Mouse (Mus musculus): ENCODE measurements at regions not wholly inside any gene's neighbourhood (a gene's known extent, or its start where the extent isn't known, plus 50 kb on each side); places are given as distances from the start of the nearest gene placed in this dataset.
"Not testable (repeated sequence)": the region's sequence is repeated elsewhere in the genome, so short reads cannot be mapped to it uniquely, and the experiment has no call there.

GRCm38 (mm10) chr6:123930951-123931350 is 77.7 kb upstream of the Vmn2r25 start:
- H3K4me3 ChIP-seq (ENCODE audit: low read depth, low read length); ATAC-seq (replicated peaks; ENCODE audit: insufficient number of reproducible peaks, low FRiP score, low TSS enrichment); H3K4me1 ChIP-seq (ENCODE audit: control insufficient read depth, insufficient read depth, low read length); H3K9ac ChIP-seq (ENCODE audit: low read depth, low read length); H3K36me3 ChIP-seq (ENCODE audit: control insufficient read depth, insufficient read depth, low read length); H3K9me3 ChIP-seq (replicated peaks; ENCODE audit: control insufficient read depth, low read length); H3K27me3 ChIP-seq (ENCODE audit: control insufficient read depth, insufficient read depth, low read length); H3K27ac ChIP-seq (ENCODE audit: low read depth, low read length); H3K4me2 ChIP-seq: not testable (repeated sequence)
- WGBS (ENCODE audit: insufficient replicate concordance) = 0% methylated on average over 3 of the region's 6 CpGs

DNA sequence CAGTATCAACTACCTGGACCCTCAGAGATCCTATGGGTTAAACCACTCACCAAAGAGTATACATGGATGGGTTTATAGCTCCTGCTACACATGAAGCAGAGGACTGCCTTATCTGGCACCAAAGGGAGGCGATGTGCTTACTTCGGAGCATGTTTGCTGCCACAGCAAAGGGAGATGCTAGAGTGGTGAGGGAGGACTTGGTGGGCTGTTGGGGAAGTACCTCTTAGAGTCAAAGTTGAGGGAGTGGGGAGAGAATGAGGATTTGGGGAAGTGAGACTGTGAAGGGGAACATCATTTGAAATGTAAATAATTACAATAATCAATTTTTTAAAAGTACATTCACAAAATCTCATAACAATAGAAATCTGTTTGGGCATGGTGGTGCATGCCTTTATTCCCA is 84.7 kb upstream of the Vmn2r25 start:
- ATAC-seq (replicated peaks; ENCODE audit: insufficient number of reproducible peaks, low FRiP score, low TSS enrichment) = no peak
- WGBS (ENCODE audit: insufficient replicate concordance) = 88% methylated on average over 2 of the region's 2 CpGs

GRCm38 (mm10) chr6:123961321-123961720 is 63.0 kb upstream of the Vmn2r26 start:
- Histone ChIP-seq H3K36me3 (ENCODE audit: control insufficient read depth, insufficient read depth, low read length) (no peaks in the 10 kb centered on the region), H3K4me2 (no peak overlapping the region), H3K4me3 (ENCODE audit: low read depth, low read length) (no peak overlapping the region), H3K4me1 (ENCODE audit: control insufficient read depth, insufficient read depth, low read length) (no peaks in the 10 kb centered on the region), H3K9ac (ENCODE audit: low read depth, low read length) (no peak overlapping the region), H3K27me3 (ENCODE audit: control insufficient read depth, insufficient read depth, low read length) (no peaks in the 10 kb centered on the region), H3K9me3 (replicated peaks; ENCODE audit: control insufficient read depth, low read length) (no peaks in the 10 kb centered on the region), H3K27ac (ENCODE audit: low read depth, low read length) (no peak overlapping the region)
- WGBS (ENCODE audit: insufficient replicate concordance) = 66% methylated on average over 2 of the region's 2 CpGs
- no peak for ATAC-seq (replicated peaks; ENCODE audit: insufficient number of reproducible peaks, low FRiP score, low TSS enrichment)

More for the DNA sequence above, 84.7 kb upstream of the Vmn2r25 start:
- Histone ChIP-seq H3K4me1 (ENCODE audit: control insufficient read depth, insufficient read depth, low read length) (no peaks in the 10 kb centered on the region), H3K4me3 (ENCODE audit: low read depth, low read length) (no peak overlapping the region), H3K27ac (ENCODE audit: low read depth, low read length) (no peak overlapping the region), H3K9me3 (replicated peaks; ENCODE audit: control insufficient read depth, low read length) (no peaks in the 10 kb centered on the region), H3K9ac (ENCODE audit: low read depth, low read length) (no peak overlapping the region), H3K4me2 (no peak overlapping the region), H3K27me3 (ENCODE audit: control insufficient read depth, insufficient read depth, low read length) (no peaks in the 10 kb centered on the region), H3K36me3 (ENCODE audit: control insufficient read depth, insufficient read depth, low read length) (no peaks in the 10 kb centered on the region)

GRCm38 (mm10) chr6:123971180-123971579 is 53.2 kb upstream of the Vmn2r26 start:
- Histone ChIP-seq H3K36me3 (ENCODE audit: control insufficient read depth, insufficient read depth, low read length) (no peaks in the 10 kb centered on the region), H3K4me3 (ENCODE audit: low read depth, low read length) (no peak overlapping the region), H3K27me3 (ENCODE audit: control insufficient read depth, insufficient read depth, low read length) (no peaks in the 10 kb centered on the region), H3K4me1 (ENCODE audit: control insufficient read depth, insufficient read depth, low read length) (no peaks in the 10 kb centered on the region; the same call in 1 of the 2 replicates), H3K9me3 (replicated peaks; ENCODE audit: control insufficient read depth, low read length) (no peaks in the 10 kb centered on the region), H3K27ac (ENCODE audit: low read depth, low read length) (peak overlapping the region; percentile 29; the same call in 1 of the 2 replicates), H3K9ac (ENCODE audit: low read depth, low read length) (no peak overlapping the region), H3K4me2 (no peak overlapping the region)
- ATAC-seq (replicated peaks; ENCODE audit: insufficient number of reproducible peaks, low FRiP score, low TSS enrichment) = no peak

Measured in heart, embryonic 11.5 days (tissue).